ENCODE assay signal across 24 mouse cellular contexts in genomic region chr4:95398301-95398700, GRCm38 (mm10).
DNase-seq lines count a peak whose midpoint lies in the region; TF ChIP-seq lines count a peak whose summit lies in the region.
"Had no signal": no experiment of that assay in that cellular context is flagged by ENCODE, and none has a peak within 500 bp of the region (broad histone marks: within the 10 kb centered on the region; RNA-seq: fewer than 3 reads in every experiment).

No protein-coding gene starts in this region.

- H3K79me2 ChIP-seq in heart, adult 2 months (replicated peaks; ENCODE audit: control insufficient read depth, insufficient read depth, low read length), result no peaks in the 10 kb centered on the region

- TF ChIP-seq EP300 in heart, adult 2 months (IDR thresholded peaks at IDR 0.05; ENCODE audit: insufficient read depth, low read depth, low read length), result no peak

- no peak overlapping the region for H3K27ac ChIP-seq in heart, adult 2 months
- no peak overlapping the region for H3K27ac ChIP-seq in hindbrain, embryonic 10.5 days
- H3K27ac ChIP-seq: embryonic facial prominence, embryonic 10.5 days; embryonic facial prominence, embryonic 12.5 days; forebrain, embryonic 10.5 days; forebrain, embryonic 12.5 days had no signal

- no peaks in the 10 kb centered on the region for H3K9me3 ChIP-seq in hindbrain, embryonic 10.5 days
- H3K9me3 ChIP-seq: embryonic facial prominence, embryonic 10.5 days; embryonic facial prominence, embryonic 12.5 days; forebrain, embryonic 10.5 days; forebrain, embryonic 12.5 days; G1E had no signal

- H3K4me1 ChIP-seq in heart, adult 2 months (ENCODE audit: control insufficient read depth, insufficient read depth, low read length), result no peaks in the 10 kb centered on the region
- H3K4me1 ChIP-seq in lung, adult 2 months (ENCODE audit: control insufficient read depth, insufficient read depth, low read length), result peaks cover 6% of the 10 kb centered on the region
- no peaks in the 10 kb centered on the region for H3K4me1 ChIP-seq in hindbrain, embryonic 10.5 days (replicated peaks)
- H3K4me1 ChIP-seq: embryonic facial prominence, embryonic 10.5 days; embryonic facial prominence, embryonic 12.5 days; forebrain, embryonic 10.5 days; forebrain, embryonic 12.5 days had no signal

- no peaks in the 10 kb centered on the region for H3K36me3 ChIP-seq in heart, adult 2 months (ENCODE audit: control insufficient read depth, insufficient read depth, low read length)
- H3K36me3 ChIP-seq in hindbrain, embryonic 10.5 days, result no peaks in the 10 kb centered on the region
- H3K36me3 ChIP-seq: embryonic facial prominence, embryonic 10.5 days; embryonic facial prominence, embryonic 12.5 days; forebrain, embryonic 10.5 days; forebrain, embryonic 12.5 days; G1E had no signal

- H3K27me3 ChIP-seq in heart, adult 2 months (ENCODE audit: control insufficient read depth, insufficient read depth, low read length), result no peaks in the 10 kb centered on the region
- H3K27me3 ChIP-seq in hindbrain, embryonic 10.5 days (ENCODE audit: insufficient read depth, poor library complexity, severe bottlenecking), result no peaks in the 10 kb centered on the region
- H3K27me3 ChIP-seq: CH12.LX; embryonic facial prominence, embryonic 12.5 days; forebrain, embryonic 12.5 days; Patski had no signal

- no peak overlapping the region for H3K4me3 ChIP-seq in heart, adult 2 months
- H3K4me3 ChIP-seq in lung, adult 2 months (replicated peaks; ENCODE audit: extremely low read depth, low read depth, low read length), result no peak overlapping the region
- no peak overlapping the region for H3K4me3 ChIP-seq in hindbrain, embryonic 10.5 days
- H3K4me3 ChIP-seq: embryonic facial prominence, embryonic 10.5 days; embryonic facial prominence, embryonic 12.5 days; erythroblast, embryonic 14.5 days; forebrain, embryonic 10.5 days; forebrain, embryonic 12.5 days had no signal

- no peak for TF ChIP-seq POLR2A in heart, adult 2 months (IDR thresholded peaks at IDR 0.05; ENCODE audit: insufficient read depth, low read depth, low read length)
- TF ChIP-seq POLR2A in lung, adult 2 months (IDR thresholded peaks at IDR 0.05; ENCODE audit: borderline replicate concordance, extremely low read depth, low read depth, low read length), result no peak

- H3K9ac ChIP-seq in heart, adult 2 months (ENCODE audit: low read depth, low read length), result no peak overlapping the region
- H3K9ac ChIP-seq: embryonic facial prominence, embryonic 12.5 days; forebrain, embryonic 12.5 days had no signal

- TF ChIP-seq CTCF in heart, adult 2 months (IDR thresholded peaks at IDR 0.05), result no peak
- TF ChIP-seq CTCF in lung, adult 2 months (IDR thresholded peaks at IDR 0.05; ENCODE audit: insufficient read depth, low read length), result no peak

- intact Hi-C loops in heart, adult 2 months (cut with DNase I), result no loop called here

- DNase-seq in heart, adult 11 months, result peak; percentile 65
- no peak for DNase-seq in heart, adult 2 months
- peak; percentile 24 for DNase-seq in lung, postnatal 36 days
- no peak for DNase-seq in lung, adult 2 months
- DNase-seq in 3T3-L1 (ENCODE audit: low read depth, low spot score), result peak; percentile 62
- DNase-seq in NIH3T3 (ENCODE audit: low read depth), result peak; percentile 45
- DNase-seq in left cerebral cortex, adult 18-20 months (ENCODE audit: low spot score in 2 of 2), result no peak
- no peak for DNase-seq in hindbrain, embryonic 10.5 days (ENCODE audit: low spot score)
- DNase-seq: adrenal gland, adult 8-10 months; adrenal gland, postnatal 14 days; adrenal gland, postnatal 36 days; cerebellum, adult 11-12 months; cerebellum, adult 2 months; cerebellum, adult 9-10 months; cerebellum, postnatal 10 days; cerebellum, postnatal 25 days had no signal

Comparison
In these comparisons a context has a peak if more than half of its experiments do, and no peak if none do; other contexts are left out.
1. DNase-seq: peak in heart, adult 11 months (single experiment), lung, postnatal 36 days (single experiment), 3T3-L1 (single experiment) and NIH3T3 (single experiment); none in heart, adult 2 months (0 of 2), lung, adult 2 months (single experiment), left cerebral cortex, adult 18-20 months (0 of 2) and hindbrain, embryonic 10.5 days (single experiment).